Mouse (Mus musculus): ENCODE data around the gene Spaca4.

The Spaca4 gene

DNA sequence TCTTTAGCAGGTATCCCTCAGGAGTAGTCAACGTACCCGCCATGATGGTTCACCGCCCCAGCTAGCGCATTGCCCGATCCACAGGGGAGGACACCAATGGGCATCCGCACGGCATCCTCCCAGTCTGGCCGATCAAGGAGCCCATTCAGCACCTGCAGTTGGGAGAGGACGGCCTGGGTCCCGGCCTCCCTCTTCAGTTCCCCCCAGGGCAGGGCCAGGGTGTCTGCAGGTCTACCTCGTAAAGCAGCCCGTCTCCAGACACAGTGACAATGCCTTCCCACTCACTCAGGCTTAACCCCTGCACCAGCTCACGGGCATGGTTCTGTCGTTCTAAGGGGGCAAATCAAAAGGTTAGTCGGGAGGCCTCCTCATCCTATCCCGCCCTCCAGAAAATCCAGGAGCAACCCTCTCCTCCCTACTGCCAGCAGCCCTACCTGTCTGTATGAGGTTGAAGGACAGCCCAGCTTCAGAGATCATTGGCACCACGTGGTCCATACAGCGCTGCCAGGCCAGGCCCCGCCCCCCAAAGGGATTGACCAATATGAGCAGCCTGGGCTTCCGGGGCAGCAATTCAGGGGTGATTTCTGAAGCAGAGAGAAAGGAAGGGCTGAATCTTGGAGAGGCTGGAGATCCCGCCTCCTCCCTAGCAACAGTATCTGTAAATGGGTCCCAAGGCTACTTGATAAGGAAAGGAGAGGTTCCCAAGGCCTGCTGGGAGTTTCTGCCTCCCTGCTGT lies 13.4 kb downstream of the Spaca4 start:
- DNase-seq (ENCODE audit: low spot score in 2 of 2) = no peak

DNA sequence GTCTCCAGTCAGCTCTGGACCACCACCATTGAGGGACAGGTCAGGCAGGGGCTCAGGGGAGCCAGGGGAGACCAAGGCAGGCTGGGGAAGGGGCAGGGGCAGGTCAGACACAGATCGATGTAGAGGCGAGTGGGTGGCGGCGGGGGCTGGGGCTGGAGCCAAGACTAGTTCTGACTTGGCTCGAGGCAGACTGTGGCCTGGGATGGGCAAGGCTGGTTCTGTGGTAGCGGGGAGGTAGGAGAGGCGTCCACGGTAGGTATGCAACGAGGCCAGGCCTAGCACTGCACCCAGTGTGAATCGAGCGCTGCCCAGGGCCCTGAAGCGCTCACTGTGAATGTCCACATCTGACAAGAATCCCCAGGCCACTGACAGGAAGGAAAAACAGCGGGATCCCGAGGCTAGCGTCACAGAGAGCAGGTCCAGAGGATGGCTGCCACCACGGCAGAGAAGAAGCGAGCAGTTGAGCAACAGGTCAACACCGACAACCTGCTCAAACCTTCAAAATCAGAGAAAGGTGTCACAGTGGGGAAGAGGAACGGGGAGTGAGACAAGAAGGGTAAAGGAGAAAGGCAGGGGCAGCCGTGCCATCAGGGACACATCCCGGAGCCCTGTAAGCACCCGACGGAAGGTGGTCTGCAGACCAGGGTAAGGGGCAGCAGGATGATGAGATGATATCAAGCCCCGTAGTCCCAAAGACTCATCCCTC lies 14.1 kb downstream of the Spaca4 start:
- no peak for DNase-seq (ENCODE audit: low spot score in 2 of 2)

DNA sequence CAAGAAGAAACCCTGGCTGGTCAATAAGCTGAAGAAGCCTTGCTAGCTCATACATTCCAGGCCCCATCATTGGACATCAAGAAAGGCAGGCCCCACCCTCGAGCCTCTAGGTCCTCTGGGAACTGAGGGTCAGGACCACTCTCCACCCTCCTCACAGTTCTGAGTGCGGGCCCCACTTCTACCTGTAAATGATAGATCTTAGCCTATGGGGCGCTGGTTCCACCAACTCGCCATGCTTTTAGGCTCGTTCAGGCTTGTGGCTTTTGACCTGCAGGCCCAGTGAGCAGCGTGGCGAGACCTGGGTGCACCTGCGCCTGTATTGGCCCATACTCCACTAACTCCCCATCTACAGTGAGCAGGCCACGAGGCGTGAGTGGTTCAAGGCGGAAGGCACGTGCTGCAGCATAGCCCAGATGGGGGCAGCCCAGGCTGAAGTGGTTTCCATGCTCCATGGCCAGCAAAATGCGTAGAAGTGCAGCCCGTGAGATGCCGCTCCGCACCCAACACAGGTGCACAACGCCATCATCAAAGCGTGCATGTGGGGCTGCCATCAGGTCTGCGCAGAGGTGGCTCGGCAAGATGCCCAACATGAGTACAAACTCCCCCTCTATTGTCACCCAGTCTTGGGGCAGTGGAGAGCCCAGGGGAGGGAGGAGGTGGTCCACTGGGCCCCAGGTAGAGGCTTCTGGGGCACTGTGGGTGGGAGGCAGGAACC lies 15.0 kb downstream of the Spaca4 start:
- DNase-seq (ENCODE audit: low spot score in 2 of 2) = no peak

DNA sequence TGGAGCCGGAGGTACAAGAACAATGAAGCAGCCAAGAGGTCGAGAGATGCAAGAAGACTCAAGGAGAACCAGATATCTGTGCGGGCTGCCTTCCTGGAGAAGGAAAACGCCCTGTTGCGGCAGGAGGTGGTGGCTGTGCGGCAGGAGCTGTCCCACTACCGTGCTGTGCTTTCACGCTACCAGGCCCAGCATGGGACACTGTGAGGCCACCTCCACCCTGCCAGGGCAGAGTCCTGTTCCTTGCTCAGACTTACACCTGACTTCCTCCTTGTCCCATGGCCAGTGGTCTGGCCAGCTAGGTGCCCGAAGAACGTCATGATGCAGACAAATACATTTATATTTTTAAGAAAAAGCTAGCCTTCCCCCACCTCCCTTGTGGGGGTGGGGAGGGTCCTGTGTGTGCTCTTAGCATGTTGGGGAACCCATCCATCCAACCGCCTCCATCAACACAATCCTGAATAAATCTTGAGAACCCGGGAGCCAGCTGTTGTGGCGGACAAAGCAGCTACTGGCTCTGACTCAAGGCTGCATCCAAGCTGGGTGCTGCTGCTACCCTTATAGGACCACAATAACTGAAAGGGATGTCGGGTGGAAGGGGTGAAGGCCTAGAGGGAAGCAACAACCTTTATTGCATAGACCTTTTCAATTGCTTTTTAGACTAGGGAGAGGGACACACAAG lies 15.8 kb downstream of the Spaca4 start:
- no peak for DNase-seq (ENCODE audit: low spot score in 2 of 2)

DNA sequence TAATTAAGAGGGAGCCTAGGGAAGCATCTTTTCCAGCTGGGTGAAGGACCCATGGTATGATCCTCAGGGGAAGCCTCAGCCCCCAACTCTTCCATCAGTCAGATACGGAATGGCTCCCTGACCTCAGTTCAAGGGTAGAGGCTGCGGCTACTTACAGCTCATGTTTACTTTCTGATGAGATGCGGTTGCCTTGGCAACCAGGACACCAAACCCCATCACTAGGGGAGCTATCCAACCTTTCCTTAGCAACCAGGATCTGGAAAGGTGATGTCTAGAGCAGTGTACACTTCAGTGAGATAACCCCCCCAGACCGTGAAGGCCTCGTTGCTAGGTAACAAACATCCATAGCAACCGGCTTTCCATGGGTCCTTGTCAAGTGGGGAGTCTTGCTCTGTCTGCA lies 16.6 kb downstream of the Spaca4 start:
- DNase-seq (ENCODE audit: low spot score in 2 of 2) = no peak

DNA sequence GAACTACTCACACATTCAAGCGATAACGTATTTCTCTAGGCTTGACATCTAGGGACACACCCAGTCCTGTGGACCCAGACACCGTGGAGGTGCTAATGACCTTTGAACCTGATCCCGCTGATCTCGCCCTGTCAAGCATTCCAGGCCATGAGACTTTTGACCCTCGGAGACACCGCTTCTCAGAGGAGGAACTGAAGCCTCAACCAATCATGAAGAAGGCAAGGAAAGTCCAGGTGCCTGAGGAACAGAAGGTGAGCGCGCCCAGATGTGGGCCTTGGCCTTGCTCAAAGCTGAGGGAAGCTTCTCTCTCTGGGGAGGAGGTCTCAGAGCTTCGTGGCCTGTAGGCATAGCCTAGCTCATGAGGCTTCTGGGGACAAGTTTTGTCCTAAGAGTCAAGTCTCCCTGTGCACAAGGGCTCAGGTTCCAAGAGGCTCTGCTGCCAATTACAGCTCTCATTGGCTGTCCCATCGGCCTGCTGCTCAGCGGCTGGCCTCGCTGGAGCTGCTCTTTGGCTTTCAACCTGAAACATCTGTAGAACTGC lies 17.3 kb downstream of the Spaca4 start:
- no peak for DNase-seq (ENCODE audit: low spot score in 2 of 2)

DNA sequence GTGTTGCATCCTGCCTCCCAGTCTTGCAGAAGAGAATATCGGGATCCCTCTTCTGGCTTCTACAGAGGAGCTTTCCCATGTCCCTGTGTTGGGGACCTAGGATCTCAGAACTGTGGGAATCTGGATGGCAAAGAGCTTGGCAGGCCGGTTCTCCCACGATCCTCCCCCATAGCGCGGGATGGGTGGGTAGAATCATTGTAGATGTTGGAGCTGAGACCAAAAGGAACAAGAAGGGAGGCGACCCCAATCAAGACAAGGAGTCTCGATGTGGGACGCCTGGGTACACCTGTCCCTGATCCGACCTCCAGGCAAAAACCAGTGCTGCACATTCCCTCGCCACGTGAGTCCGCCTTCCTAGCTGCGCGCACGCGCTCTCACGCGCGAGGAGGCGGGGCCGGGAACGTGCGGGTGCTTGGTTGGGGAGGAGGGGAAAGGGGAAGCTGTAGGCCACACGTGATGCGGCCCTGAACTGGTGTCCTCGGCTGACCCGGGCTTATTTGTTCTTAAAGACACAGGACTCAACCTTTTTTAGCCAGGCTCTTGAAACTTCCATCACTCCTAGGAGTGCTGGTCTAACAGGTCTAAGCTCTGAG lies 18.1 kb downstream of the Spaca4 start:
- DNase-seq (ENCODE audit: low spot score in 2 of 2) = peak; percentile 89 to 93

DNA sequence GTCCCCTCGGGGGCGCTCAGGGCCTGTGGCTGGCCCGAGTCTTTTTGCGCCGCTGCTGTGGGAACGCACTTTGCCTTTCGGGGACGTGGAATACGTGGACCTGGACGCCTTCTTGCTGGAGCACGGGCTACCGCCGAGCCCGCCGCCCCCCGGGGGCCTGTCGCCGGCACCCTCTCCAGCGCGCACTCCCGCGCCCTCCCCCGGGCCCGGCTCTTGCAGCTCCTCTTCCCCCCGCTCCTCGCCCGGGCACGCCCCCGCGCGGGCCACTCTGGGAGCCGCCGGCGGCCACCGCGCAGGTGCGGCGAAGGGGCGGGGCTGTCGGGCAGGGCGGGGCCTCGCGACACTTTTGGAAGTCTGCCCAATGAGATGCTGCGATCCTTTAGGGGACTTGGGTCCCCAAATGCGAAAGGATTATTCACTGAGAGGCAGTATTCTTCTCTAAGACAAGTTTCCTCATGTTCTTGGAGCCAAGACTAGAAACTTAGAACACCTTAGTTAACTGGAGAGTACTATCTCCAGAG lies 18.8 kb downstream of the Spaca4 start:
- peak; percentile 74 to 87 for DNase-seq (ENCODE audit: low spot score in 2 of 2)

DNA sequence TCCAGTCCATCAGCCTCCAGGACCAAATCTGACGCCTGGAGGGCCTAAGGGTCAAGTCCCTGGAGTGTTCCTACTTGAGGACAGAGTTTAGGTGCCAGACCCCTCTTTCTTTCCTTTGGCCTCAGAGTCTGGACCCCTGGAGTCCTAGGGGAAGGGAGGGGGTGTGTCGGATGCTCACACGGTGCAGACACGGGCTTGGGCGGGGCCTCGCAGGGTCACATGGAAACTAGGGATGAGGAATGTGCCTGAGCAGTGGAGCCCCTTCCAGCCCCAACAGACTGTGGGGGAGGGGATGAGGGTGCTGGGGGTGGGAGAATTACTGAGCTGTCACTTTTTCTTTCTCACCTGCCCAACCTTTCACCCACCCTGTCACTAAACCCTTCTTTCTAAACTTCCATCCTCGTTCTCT lies 19.7 kb downstream of the Spaca4 start:
- peak in 1 of 2 experiments; percentile 22 for DNase-seq (ENCODE audit: low spot score in 2 of 2)

DNA sequence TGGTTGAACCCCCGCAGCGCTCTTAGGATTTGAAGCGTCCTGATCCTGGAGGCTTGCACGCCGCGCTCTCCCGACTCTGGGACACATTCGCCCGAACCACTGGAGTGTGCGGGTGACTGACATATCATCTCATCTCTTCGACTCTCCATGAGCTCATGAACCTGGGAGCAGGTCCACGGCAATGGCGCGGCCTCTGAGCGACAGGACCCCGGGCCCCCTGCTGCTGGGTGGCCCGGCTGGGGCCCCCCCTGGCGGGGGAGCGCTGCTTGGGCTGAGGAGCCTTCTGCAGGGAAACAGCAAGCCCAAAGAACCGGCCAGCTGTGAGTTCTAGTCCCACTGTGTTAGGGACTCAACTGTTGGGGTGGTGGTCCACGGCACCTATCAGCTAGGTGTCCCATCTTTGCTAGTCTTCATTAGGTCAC lies 20.2 kb downstream of the Spaca4 start:
- DNase-seq (ENCODE audit: low spot score in 2 of 2) = no peak

DNA sequence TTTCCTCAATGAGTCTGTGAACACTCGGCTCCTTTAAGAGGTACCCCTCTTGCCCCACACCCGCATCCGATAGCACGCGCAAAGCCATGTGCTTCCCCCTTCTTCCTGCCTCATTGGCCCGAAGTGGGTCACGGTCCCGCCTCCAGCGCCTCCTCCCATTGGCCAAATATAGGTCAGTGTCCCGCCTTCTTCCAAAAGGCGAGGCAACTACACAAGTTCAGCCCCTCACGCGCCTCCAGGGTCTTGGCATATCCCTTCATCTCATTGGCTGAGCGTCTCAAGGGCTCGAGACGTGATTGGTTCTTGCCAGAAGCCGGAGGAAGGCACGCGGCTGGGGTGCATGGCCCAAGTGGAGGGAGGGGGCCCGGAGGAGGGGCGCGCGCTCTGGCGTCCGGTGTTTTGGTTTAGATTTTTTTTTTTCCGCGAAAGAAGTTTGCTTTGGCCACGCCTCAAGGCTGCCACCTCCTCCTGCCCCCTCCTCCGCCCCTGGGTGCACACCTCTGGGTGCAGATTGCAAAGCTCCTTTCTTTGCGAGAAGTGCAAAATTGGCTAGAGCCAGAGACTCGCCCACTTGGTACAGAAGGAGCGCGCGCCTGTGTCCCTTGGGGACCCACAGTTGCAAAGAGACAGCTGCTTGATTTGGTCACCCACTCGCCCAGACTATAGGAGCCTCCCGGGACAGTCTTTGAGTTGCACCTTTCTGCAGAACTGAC lies 20.7 kb downstream of the Spaca4 start, which contains the start of gene Dbp:
Gene Dbp (plus strand): TSS at position 359 of the 713 bp plus-strand sequence.
- peak; percentile 98 to 99 for DNase-seq (ENCODE audit: low spot score in 2 of 2)

DNA sequence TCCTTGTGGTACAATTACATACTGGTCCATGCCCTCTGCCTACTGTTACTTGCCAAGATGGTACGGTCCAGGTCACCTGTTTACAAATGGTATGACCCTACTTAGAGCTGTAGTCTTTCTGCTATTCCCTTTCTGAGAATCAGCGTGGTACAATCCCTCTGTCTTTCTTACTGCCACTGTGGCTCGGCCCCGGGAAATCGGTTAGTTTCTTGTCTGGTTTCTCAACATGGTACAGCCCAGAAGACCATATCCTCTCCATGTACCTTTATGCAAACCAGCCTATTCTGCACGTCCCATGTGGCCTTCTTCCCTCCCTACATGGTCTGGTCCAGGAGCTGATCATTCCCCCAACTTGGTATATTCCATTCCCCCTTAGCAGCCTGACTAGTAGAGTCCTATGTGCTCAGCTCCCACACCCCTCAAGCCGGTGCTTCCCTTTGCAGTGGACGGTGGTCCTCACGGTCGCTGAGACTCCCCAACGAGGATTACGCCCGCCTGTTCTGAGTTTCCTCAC lies 21.5 kb downstream of the Spaca4 start:
- DNase-seq (ENCODE audit: low spot score in 2 of 2) = peak; percentile 64 to 70

DNA sequence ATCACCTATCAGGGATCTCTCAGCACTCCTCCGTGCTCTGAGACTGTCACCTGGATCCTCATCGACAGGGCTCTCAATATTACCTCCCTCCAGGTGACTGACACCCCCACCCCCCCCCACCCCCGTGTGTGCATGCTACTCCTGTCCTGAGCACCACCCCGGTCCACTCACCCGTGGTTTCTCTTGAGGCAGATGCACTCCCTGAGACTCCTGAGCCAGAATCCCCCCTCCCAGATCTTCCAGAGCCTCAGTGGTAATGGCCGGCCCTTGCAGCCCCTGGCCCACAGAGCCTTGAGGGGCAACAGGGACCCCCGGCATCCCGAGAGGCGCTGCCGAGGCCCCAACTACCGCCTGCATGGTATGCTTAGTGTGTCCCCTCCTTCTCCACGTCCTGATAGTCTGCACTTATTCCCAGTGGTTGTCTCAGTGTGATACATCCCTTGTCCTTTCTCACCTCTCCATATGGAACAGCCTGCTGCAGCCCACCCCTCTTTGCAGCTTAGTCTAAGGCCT lies 22.0 kb downstream of the Spaca4 start:
- DNase-seq (ENCODE audit: low spot score in 2 of 2) = no peak

DNA sequence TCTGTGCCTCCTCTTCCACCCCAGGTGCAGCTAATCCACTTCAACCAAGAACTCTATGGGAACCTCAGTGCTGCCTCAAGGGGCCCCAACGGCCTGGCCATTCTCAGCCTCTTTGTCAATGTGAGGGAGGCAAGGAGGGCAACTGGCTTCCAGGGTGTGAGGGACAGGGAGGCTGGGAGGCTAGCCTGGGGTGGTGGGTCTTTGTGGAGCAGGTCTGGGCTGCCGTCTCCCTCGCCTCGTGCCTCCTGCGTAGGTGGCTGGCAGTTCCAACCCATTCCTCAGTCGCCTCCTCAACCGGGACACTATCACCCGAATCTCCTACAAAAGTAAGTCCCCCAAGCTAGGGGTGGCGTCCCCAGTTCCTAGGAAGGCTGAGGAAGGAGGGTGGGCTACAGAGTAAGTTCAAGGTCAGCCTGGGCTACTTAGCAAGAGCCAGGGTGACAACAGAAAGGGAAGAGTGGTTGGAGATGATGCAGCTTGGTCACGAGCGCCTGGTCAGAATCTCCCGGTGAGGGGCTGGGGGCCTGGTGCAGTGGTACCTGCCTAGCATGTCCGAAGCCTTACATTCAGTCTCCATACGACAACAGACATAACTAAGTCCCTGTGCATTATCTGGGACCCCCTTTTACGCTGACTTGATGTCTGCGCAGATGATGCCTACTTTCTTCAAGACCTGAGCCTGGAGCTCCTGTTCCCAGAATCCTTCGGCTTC lies 22.6 kb downstream of the Spaca4 start:
- DNase-seq (ENCODE audit: low spot score in 2 of 2) = no peak

DNA sequence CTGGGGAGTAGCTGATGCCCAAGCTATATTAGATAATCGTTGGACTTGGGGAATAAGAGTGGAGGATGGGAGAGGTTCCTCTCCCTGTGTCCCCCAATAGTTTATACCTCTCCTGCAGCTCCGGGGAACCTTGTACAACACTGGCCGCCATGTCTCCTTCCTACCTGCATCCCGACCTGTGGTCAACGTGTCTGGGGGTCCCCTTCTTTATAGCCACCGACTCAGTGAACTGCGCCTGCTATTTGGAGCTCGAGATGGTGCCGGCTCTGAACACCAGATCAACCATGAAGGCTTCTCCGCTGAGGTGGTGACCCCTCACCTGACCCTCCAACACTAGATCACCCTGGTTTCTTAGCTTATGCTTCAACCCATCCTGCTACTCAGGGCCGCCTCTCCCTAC lies 23.3 kb downstream of the Spaca4 start:
- DNase-seq (ENCODE audit: low spot score in 2 of 2) = no peak

DNA sequence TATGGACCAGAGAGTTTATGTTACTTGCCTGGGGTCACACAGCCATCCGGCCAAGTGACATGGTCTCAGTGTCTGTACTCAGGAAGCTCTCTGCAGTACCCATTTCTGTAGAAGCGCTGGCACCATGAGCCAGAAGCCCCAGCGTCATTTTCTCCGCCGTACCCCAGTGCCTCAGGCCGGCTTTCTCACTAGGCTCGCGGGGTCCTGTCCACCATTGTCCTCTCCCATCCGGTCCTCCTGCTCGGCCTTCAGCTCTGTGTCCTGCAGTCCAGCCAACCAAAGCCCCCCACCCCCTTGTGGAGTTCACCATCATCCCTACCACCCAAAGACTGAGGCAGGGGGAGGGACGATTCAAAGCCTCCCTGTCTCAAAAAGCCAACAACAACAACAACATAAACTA lies 24.0 kb downstream of the Spaca4 start:
- DNase-seq (ENCODE audit: low spot score in 2 of 2) = no peak

DNA sequence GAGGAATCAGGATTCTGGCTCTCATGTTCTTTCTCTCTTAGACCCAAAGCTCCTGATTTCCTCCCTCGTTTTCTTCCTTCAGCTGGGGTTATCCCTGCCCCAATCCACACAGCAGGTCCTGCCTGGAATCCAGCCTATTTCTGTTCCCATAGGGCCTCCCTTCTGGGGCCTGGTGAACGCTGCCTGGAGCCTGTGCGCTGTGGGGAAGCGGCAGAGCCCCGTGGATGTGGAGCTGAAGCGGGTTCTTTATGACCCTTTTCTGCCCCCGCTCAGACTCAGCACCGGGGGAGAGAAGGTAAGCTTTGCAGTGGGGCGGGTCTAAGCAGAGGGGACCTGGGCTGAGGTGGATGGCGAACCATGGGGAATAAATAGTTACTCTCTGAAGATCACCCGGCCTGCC lies 24.5 kb downstream of the Spaca4 start:
- no peak for DNase-seq (ENCODE audit: low spot score in 2 of 2)

DNA sequence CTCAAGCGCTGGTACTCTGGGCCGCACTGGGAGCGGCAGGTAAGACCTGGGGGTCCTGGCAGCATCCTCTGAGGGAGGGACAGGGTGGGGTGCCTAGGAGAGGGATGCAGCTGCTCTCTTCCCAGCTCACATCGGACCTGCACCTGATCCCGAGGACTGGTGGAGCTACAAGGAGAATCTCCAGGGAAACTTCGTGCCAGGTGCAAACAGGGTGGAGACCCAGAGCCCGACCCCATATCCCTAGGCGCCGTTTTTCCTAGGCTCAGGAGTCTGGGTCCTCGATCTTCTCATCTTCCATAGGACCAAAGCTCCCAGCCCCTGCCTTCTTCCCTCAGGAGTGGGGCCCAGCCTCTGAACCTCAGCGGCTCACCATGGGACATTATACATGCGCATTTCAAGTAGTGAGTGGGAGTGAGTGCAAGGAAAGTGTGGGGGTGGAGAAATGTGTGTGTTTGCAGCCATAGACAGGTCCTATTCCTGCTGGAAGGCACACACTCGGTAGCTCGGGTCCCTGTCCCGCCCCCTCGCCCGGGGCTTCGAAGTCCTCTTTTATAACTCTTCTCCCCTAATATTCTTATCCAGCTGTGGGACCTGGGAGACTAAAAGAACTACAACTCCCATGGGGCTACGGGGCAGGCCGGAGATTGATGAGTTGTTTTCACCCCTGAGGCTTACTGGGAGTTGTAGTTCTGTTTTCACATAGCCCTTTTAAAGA lies 25.2 kb downstream of the Spaca4 start:
- DNase-seq (ENCODE audit: low spot score in 2 of 2) = peak; percentile 60 to 64

Data from natural killer cell, adult 2 months (primary cell).